Mouse (Mus musculus): Measurements from ENCODE around the gene Fbxo8. TPM values are rescaled to one million over a fixed set of nuclear protein-coding genes. Genes with fewer than 3 reads are reported as not detected.
A peak's percentile ranks its signal among the peaks of the same experiment; 100 is the strongest.

The Fbxo8 gene
- polyA plus RNA-seq, 2 experiments: 21.1 to 41.8 TPM

DNA sequence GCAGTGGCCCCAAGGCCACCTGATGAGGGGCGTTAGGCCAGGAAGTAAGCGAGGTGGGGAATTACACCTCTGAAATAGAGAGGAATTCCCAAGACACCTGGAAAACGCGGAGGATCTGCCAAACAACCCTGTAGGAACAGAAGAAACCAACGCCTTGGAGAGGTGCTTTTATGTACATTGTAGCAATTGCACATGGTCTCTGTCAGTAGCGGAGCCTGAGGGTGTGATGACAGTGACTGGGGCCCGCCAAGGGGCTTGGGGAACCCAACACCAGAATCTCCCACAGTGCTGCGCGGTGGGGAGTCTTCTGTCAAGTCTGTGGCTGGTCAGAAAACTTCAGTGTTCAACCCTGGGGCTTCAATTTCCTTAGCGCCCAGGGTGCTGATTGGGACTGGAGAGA, 72.5 kb downstream of the Fbxo8 start:
- Histone ChIP-seq H3K9ac (ENCODE audit: low read depth, low read length, severe bottlenecking) (no peak overlapping the region), H3K4me2 (replicated peaks; ENCODE audit: low read depth, low read length, severe bottlenecking) (peak overlapping the region; percentile 50), H3K4me3 (replicated peaks; ENCODE audit: low read length) (peak overlapping the region; percentile 27; the same call in 1 of the 2 replicates), H3K36me3 (ENCODE audit: control insufficient read depth, insufficient read depth, low read length) (no peaks in the 10 kb centered on the region), H3K4me1 (ENCODE audit: control insufficient read depth, insufficient read depth, low read length) (peaks cover 12% of the 10 kb centered on the region), H3K9me3 (ENCODE audit: control insufficient read depth, low read length) (no peaks in the 10 kb centered on the region), H3K27ac (replicated peaks; ENCODE audit: low read depth, low read length) (no peak overlapping the region), H3K27me3 (ENCODE audit: control insufficient read depth, insufficient read depth, low read length) (peaks cover 18% of the 10 kb centered on the region; the same call in 1 of the 2 replicates)
- DNase-seq (ENCODE audit: low spot score) (no peak), ATAC-seq (ENCODE audit: low FRiP score, low read depth) (no peak)
- no peak for TF ChIP-seq POLR2A (IDR thresholded peaks at IDR 0.05; ENCODE audit: borderline replicate concordance, extremely low read depth, insufficient read depth, insufficient read length)
- 3% methylated on average over 10 of the region's 10 CpGs for WGBS

DNA sequence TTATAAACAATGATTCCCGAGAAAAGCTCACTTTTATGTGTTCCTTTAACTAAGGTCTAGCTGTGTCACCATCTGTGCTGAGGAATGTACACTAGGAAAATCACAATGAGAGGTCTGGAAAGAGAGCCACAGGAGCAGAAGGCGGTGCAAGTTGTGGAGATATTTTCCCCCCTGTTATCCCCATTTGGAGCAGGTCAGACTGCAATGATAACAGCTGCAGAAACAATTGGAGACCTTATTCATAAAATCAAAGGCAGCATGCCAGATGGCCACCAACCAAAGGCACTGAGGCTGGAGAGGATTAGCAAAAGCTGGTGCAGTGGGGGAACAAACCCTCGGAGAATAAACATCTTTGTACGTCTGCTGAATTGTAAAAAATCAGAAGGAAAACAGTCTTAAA, 78.3 kb downstream of the Fbxo8 start:
- WGBS: 24% methylated on average over 4 of the region's 4 CpGs
- ATAC-seq (ENCODE audit: low FRiP score, low read depth): peak; percentile 77
- Histone ChIP-seq H3K4me3 (replicated peaks; ENCODE audit: low read length) (no peak overlapping the region), H3K9ac (ENCODE audit: low read depth, low read length, severe bottlenecking) (no peak overlapping the region), H3K4me1 (ENCODE audit: control insufficient read depth, insufficient read depth, low read length) (0 out of 2 replicates have a peak, but pooled peaks cover 3% of the 10 kb centered on the region), H3K27me3 (ENCODE audit: control insufficient read depth, insufficient read depth, low read length) (no peaks in the 10 kb centered on the region), H3K27ac (replicated peaks; ENCODE audit: low read depth, low read length) (no peak overlapping the region), H3K4me2 (replicated peaks; ENCODE audit: low read depth, low read length, severe bottlenecking) (no peak overlapping the region), H3K9me3 (ENCODE audit: control insufficient read depth, low read length) (no peaks in the 10 kb centered on the region), H3K36me3 (ENCODE audit: control insufficient read depth, insufficient read depth, low read length) (no peaks in the 10 kb centered on the region)
- no peak for TF ChIP-seq POLR2A (IDR thresholded peaks at IDR 0.05; ENCODE audit: borderline replicate concordance, extremely low read depth, insufficient read depth, insufficient read length)
- peak; percentile 78 for DNase-seq (ENCODE audit: low spot score)

DNA sequence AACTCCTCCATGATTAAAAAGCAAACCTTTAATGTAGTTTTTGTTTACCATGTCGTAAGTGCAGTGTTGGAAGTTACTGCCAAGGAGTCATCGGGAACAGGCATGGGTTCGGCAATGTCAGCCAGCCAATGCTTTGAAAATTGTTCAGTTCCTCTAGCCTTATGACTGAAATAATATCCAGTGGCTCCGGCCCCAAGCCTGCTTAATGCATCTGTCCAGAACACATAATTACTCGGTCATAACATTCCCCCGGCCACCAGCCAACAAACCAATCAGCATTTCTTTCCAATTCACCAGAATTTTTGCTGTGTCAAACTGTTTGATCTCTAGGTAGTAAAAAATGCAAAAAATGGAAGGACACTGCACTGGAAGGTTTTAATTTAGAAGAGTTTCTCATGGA, 88.4 kb downstream of the Fbxo8 start:
- ATAC-seq (ENCODE audit: low FRiP score, low read depth) (no peak), DNase-seq (ENCODE audit: low spot score) (peak; percentile 44)
- H3K4me2 ChIP-seq (replicated peaks; ENCODE audit: low read depth, low read length, severe bottlenecking): 0 out of 2 replicates have a peak overlapping the region, but pooled peaks have one; percentile 6
- TF ChIP-seq POLR2A (IDR thresholded peaks at IDR 0.05; ENCODE audit: borderline replicate concordance, extremely low read depth, insufficient read depth, insufficient read length): no peak
- H3K9ac ChIP-seq (ENCODE audit: low read depth, low read length, severe bottlenecking): no peak overlapping the region
- no peak overlapping the region for H3K4me3 ChIP-seq (replicated peaks; ENCODE audit: low read length)
- H3K4me1 ChIP-seq (ENCODE audit: control insufficient read depth, insufficient read depth, low read length): no peaks in the 10 kb centered on the region
- no peak overlapping the region for H3K27ac ChIP-seq (replicated peaks; ENCODE audit: low read depth, low read length)
- 30% methylated on average over 6 of the region's 6 CpGs for WGBS
- no peaks in the 10 kb centered on the region for H3K36me3 ChIP-seq (ENCODE audit: control insufficient read depth, insufficient read depth, low read length)
- H3K27me3 ChIP-seq (ENCODE audit: control insufficient read depth, insufficient read depth, low read length): no peaks in the 10 kb centered on the region
- H3K9me3 ChIP-seq (ENCODE audit: control insufficient read depth, low read length): no peaks in the 10 kb centered on the region

Small RNA genes lying within 50 kb of the gene (microRNA-seq; reads per million reads assigned to microRNA genes)
- gene Gm25992: not detected

Other genes starting within 250 kb of the Fbxo8 start
- gene Cep44, start within 50 bp of the Fbxo8 start, polyA plus RNA-seq (2012; rRNA removed): 36.0 and 38.4 TPM in 2 replicates
- gene Cep44, start within 50 bp of the Fbxo8 start, polyA plus RNA-seq (2014; fragmentation: Nextera tagmentation; extraction: Ambion mirVana): 32.5 and 37.3 TPM in 2 replicates

Measured in limb, embryonic 14.5 days (tissue).